Mouse (Mus musculus) MEL (cell line): ENCODE measurements at regions not wholly inside any gene's neighbourhood (a gene's known extent, or its start where the extent isn't known, plus 50 kb on each side); places are given as distances from the start of the nearest gene placed in this dataset.

Experiments used
- DNase-seq: peaks from one replicate; pipeline ENCODE4 v3.0.0; 2011; ENCODE audit warnings: low read depth, low spot score
- H3K27ac ChIP-seq: 2 replicates; pipeline ENCODE4 v1.5.1; 2012; ENCODE audit warnings: low read depth, mild to moderate bottlenecking, control low read depth, low read length, moderate library complexity; ENCODE audit not compliant: control insufficient read depth
- H3K27me3 ChIP-seq, 2 experiments: fragments of 150-350 bp in 1 of 2; sonication (generic) in 1 of 2; 2 replicates each; pipeline ENCODE4 v1.6.1; 2012; ENCODE audit warnings: low read length in 2 of 2, mild to moderate bottlenecking in 2 of 2, improper control_type of control experiment in 1 of 2, moderate library complexity in 1 of 2; ENCODE audit not compliant: insufficient read depth in 2 of 2, control insufficient read depth in 1 of 2
- H3K36me3 ChIP-seq, 2 experiments: 2 replicates each; pipeline ENCODE4 v1.6.1; 2012 to 2014; ENCODE audit warnings: low read length in 2 of 2, improper control_type of control experiment in 1 of 2, inconsistent platforms in 1 of 2, mild to moderate bottlenecking in 1 of 2; ENCODE audit not compliant: insufficient read depth in 2 of 2, control insufficient read depth in 1 of 2
- H3K4me1 ChIP-seq, 2 experiments: fragments of 150-350 bp in 1 of 2; sonication (generic) in 1 of 2; 2 replicates each; pipeline ENCODE4 v1.6.1; 2012; ENCODE audit warnings: low read length in 2 of 2, improper control_type of control experiment in 1 of 2, mild to moderate bottlenecking in 1 of 2; ENCODE audit not compliant: insufficient read depth in 2 of 2, control insufficient read depth in 1 of 2
- H3K4me3 ChIP-seq, 2 experiments: fragments of 150-350 bp in 1 of 2; sonication (generic) in 1 of 2; 2 replicates each; pipeline ENCODE4 v1.5.1; 2012; ENCODE audit warnings: low read depth in 2 of 2, low read length in 2 of 2, mild to moderate bottlenecking in 2 of 2, moderate library complexity in 2 of 2, control low read depth in 1 of 2, improper control_type of control experiment in 1 of 2; ENCODE audit not compliant: control insufficient read depth in 1 of 2, insufficient read depth in 1 of 2
- H3K79me2 ChIP-seq: 2 replicates; pipeline ENCODE4 v1.6.1; 2012; ENCODE audit warnings: mild to moderate bottlenecking, low read length, moderate library complexity; ENCODE audit not compliant: control insufficient read depth, poor library complexity, insufficient read depth
- H3K9ac ChIP-seq: 2 replicates; pipeline ENCODE4 v1.6.1; 2012; ENCODE audit warnings: low read depth, mild to moderate bottlenecking, control low read depth, low read length, moderate library complexity; ENCODE audit not compliant: control insufficient read depth, poor library complexity, severe bottlenecking
- H3K9me3 ChIP-seq: fragments of 150-350 bp; sonication (generic); replicated peaks from 2 replicates; pipeline ENCODE4 v1.6.1; 2012; ENCODE audit warnings: mild to moderate bottlenecking, low read length, improper control_type of control experiment, moderate library complexity; ENCODE audit not compliant: insufficient read depth
- CHD1 ChIP-seq: IDR thresholded peaks from 2 replicates; pipeline ENCODE4 v1.6.1; 2012; ENCODE audit warnings: low read depth, mild to moderate bottlenecking, inconsistent platforms, low read length, improper control_type of control experiment
- CHD2 ChIP-seq: IDR thresholded peaks from 2 replicates; pipeline ENCODE4 v1.6.1; 2011; ENCODE audit warnings: low read length, improper control_type of control experiment
- ELF1 ChIP-seq: IDR thresholded peaks from 2 replicates; pipeline ENCODE4 v1.6.1; 2014; ENCODE audit warnings: low read depth, mild to moderate bottlenecking, inconsistent platforms, low read length, improper control_type of control experiment, moderate library complexity
- EP300 ChIP-seq, 2 experiments: IDR thresholded peaks; 2 replicates each; pipeline ENCODE4 v1.6.1; 2011; ENCODE audit warnings: improper control_type of control experiment in 2 of 2, low read length in 2 of 2, low read depth in 1 of 2, mild to moderate bottlenecking in 1 of 2
- ETS1 ChIP-seq: IDR thresholded peaks from 2 replicates; pipeline ENCODE4 v1.6.1; 2012; ENCODE audit warnings: low read depth, mild to moderate bottlenecking, inconsistent platforms, low read length, improper control_type of control experiment, moderate library complexity
- KAT2A ChIP-seq: conservative IDR thresholded peaks from 2 replicates; pipeline ENCODE4 v1.6.1; 2012; ENCODE audit warnings: low read depth, low read length, improper control_type of control experiment, inconsistent platforms
- MAZ ChIP-seq: IDR thresholded peaks from 2 replicates; pipeline ENCODE4 v1.6.1; 2012; ENCODE audit warnings: low read depth, mild to moderate bottlenecking, inconsistent platforms, low read length, improper control_type of control experiment
- MXI1 ChIP-seq: IDR thresholded peaks from 2 replicates; pipeline ENCODE4 v1.6.1; 2011; ENCODE audit warnings: mild to moderate bottlenecking, low read depth, low read length, improper control_type of control experiment
- POLR2A ChIP-seq, 2 experiments: IDR thresholded peaks; 2 replicates each; pipeline ENCODE4 v1.6.1; 2011 to 2012; ENCODE audit warnings: low read length in 2 of 2, mild to moderate bottlenecking in 2 of 2, control low read depth in 1 of 2, improper control_type of control experiment in 1 of 2, low read depth in 1 of 2, moderate library complexity in 1 of 2; ENCODE audit not compliant: control insufficient read depth in 1 of 2, insufficient read depth in 1 of 2, poor library complexity in 1 of 2
- POLR2AphosphoS2 ChIP-seq: IDR thresholded peaks from 2 replicates; pipeline ENCODE4 v1.6.1; 2011; ENCODE audit warnings: low read length, improper control_type of control experiment
- SIN3A ChIP-seq: IDR thresholded peaks from 2 replicates; pipeline ENCODE4 v1.6.1; 2012; ENCODE audit warnings: low read length, improper control_type of control experiment, inconsistent platforms
- SMC3 ChIP-seq: IDR thresholded peaks from 2 replicates; pipeline ENCODE4 v1.6.1; 2011; ENCODE audit warnings: low read depth, low read length, improper control_type of control experiment
- TAL1 ChIP-seq: IDR thresholded peaks from 2 replicates; pipeline ENCODE4 v1.6.1; 2012; ENCODE audit warnings: mild to moderate bottlenecking, inconsistent platforms, low read length, moderate library complexity, mixed read lengths
- TCF12 ChIP-seq: IDR thresholded peaks from 2 replicates; pipeline ENCODE4 v1.6.1; 2014; ENCODE audit warnings: low read depth, mild to moderate bottlenecking, inconsistent platforms, low read length, improper control_type of control experiment, moderate library complexity
- ZKSCAN1 ChIP-seq: IDR thresholded peaks from 2 replicates; pipeline ENCODE4 v1.6.1; 2012; ENCODE audit warnings: low read depth, mild to moderate bottlenecking, inconsistent platforms, low read length, improper control_type of control experiment, moderate library complexity

DNA sequence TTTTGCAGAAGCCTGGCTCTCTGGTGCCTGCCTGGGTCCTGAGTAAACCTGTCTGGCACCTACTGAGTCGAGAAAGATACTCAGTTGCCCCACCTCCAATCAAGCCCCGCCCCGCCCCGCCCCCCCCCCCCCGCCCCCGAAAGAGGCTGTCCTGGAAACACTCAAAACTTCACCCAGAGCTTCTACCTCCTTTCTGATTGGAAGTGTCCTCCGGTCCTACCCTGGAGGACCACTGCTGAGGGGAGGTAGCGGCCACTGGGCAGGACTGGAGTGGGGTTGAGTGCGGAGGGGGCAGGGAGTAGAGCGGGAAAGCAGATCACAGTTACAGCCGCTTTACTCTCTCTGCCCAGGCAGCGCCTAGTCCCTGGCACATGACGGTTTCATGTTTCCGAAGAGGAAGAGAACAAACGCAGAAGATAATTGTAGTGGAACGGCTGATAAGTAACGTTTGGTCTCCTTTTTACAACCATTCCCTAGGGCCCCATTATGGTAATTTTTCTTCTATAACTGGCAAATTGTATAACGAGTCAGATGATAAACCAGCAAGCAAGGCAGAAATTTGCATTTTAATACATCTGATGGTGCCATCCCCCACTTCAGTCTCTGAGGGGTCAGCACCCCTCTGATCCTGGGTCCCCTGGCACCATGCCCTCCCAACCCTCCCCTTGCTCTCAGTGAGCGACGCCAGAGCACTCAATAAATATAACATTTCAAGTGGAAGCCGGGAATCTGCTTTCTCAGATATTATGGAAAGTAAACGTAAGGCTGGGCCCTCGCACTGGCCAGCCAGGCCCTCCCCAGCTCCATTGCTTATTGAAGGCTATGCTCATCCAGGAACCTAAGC is 221.5 kb upstream of the Rpl38 start (continued):
- TF ChIP-seq ZKSCAN1, result no peak
- TF ChIP-seq CHD2, result no peak
- TF ChIP-seq POLR2AphosphoS2, result peak; percentile 87; the same call in 1 of the 2 replicates
- no peak for TF ChIP-seq CHD1

DNA sequence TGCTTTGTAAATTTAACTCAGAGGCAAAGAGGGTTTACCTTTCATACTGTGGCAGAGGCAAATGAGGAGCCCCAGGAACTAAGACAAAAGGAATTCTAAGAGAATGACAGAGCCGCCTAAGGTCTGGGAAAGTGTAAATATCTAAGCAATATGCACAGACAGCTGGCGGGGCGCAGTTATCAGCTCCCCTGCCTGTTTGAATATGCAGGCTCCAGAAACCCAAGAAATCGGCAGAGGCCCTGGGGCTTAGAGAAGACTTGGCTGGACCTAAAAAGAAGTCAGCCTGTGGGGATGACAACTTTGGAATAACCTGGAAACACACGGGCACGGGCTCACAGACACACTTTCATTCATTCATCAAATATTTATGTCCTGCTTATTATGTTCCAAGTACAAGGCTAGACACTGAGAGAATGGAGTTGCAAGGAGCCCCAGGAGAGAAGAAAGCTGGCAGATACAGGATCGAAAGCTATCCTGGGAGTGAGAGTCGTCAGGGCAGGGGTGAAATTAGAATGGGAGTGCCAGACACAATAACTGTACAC is 222.2 kb upstream of the Rpl38 start:
- Histone ChIP-seq H3K9me3 (no peaks in the 10 kb centered on the region), H3K27ac (peak overlapping the region; percentile 74), H3K9ac (peak overlapping the region; percentile 65), H3K36me3 (peaks cover 0 to 6% of the 10 kb centered on the region in 2 experiments; a peak in 1 of 4 replicates), H3K79me2 (no peaks in the 10 kb centered on the region; the same call in 1 of the 2 replicates), H3K27me3 (no peaks in the 10 kb centered on the region), H3K4me1 (peaks cover 5 to 17% of the 10 kb centered on the region in 2 experiments; a peak in 3 of 4 replicates), H3K4me3 (peak overlapping the region; percentile 48 to 60)
- peak; percentile 80 for DNase-seq
- TF ChIP-seq SIN3A (peak; percentile 77), ETS1 (peak; percentile 52; the same call in 1 of the 2 replicates), KAT2A (peak; percentile 26; the same call in 1 of the 2 replicates), EP300 (IDR thresholded peaks at IDR 0.05; ENCODE audit: low read depth in 1 of 2, low read length in 2 of 2) (peak; percentile 34 to 50), SMC3 (no peak), TCF12 (peak; percentile 20; the same call in 1 of the 2 replicates), POLR2A (IDR thresholded peaks at IDR 0.05; ENCODE audit: control insufficient read depth in 1 of 2, insufficient read depth in 1 of 2, low read depth in 1 of 2, low read length in 2 of 2, poor library complexity in 1 of 2) (no peak), MXI1 (peak; percentile 59), ZKSCAN1 (no peak), MAZ (peak; percentile 45; the same call in 1 of the 2 replicates)

DNA sequence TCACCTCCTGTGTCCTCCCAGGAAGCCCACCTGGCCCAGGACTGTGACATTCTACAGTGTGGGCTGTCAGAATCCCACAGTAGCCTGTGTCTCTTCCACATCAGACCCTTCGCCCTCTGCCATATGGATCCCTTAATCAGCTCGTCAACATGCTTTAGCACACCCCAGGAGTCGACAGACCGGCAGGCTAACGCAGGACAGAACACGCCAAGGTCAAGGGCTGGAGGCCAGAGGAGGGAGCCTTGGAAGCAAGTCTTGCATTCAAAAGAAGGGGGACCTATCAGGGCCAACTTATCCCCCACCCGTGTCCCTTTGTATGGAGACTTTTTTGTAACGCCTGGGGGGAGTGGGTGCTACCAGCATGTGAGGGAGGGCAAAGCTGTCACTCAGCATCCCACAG is 224.1 kb upstream of the Rpl38 start:
- Histone ChIP-seq H3K36me3 (peaks cover 0 to 6% of the 10 kb centered on the region in 2 experiments; a peak in 1 of 4 replicates), H3K4me3 (no peak overlapping the region), H3K27ac (no peak overlapping the region), H3K79me2 (no peaks in the 10 kb centered on the region; the same call in 1 of the 2 replicates), H3K9ac (no peak overlapping the region), H3K9me3 (no peaks in the 10 kb centered on the region), H3K4me1 (peaks cover 5 to 17% of the 10 kb centered on the region in 2 experiments; a peak in 3 of 4 replicates), H3K27me3 (no peaks in the 10 kb centered on the region)
- DNase-seq, result no peak
- TF ChIP-seq ELF1 (no peak), KAT2A (no peak), MXI1 (no peak), TAL1 (no peak)
